Mouse (Mus musculus) heart, postnatal 0 days (tissue): ENCODE measurements around the gene Zfand5. TPM values are rescaled to one million over a fixed set of nuclear protein-coding genes. Genes with fewer than 3 reads are reported as not detected.
"Not testable (repeated sequence)": the region's sequence is repeated elsewhere in the genome, so short reads cannot be mapped to it uniquely, and the experiment has no call there.

Source experiments
- ATAC-seq: fragments of 200-750 bp; cut with Nextera tagmentation; 2 replicates; pipeline ENCODE4 v1.8.0; 2017; ENCODE audit warnings: low read depth, moderate number of reproducible peaks, moderate library complexity; ENCODE audit not compliant: insufficient read depth
- DNase-seq: peaks from one replicate; pipeline ENCODE4 v3.0.0-alpha.2; 2016; ENCODE audit warnings: low spot score
- H3K27ac ChIP-seq: fragments of 300-500 bp; sonication (generic); 2 replicates; pipeline ENCODE4 v1.5.1; 2014; ENCODE audit warnings: low read depth, mild to moderate bottlenecking
- H3K27me3 ChIP-seq: fragments of 300-500 bp; sonication (generic); 2 replicates; pipeline ENCODE4 v1.6.1; 2014; ENCODE audit warnings: low read length, mixed read lengths; ENCODE audit not compliant: control insufficient read depth, insufficient read depth
- H3K36me3 ChIP-seq: fragments of 300-500 bp; sonication (generic); replicated peaks from 2 replicates; pipeline ENCODE4 v1.6.1; 2014; ENCODE audit warnings: low read length, mixed read lengths; ENCODE audit not compliant: control insufficient read depth, insufficient read depth
- H3K4me1 ChIP-seq: fragments of 300-500 bp; sonication (generic); 2 replicates; pipeline ENCODE4 v1.6.1; 2014; ENCODE audit warnings: antibody characterized with exemption; ENCODE audit not compliant: control insufficient read depth, insufficient read depth
- H3K4me2 ChIP-seq: fragments of 300-500 bp; sonication (generic); 2 replicates; pipeline ENCODE4 v1.6.1; 2014; ENCODE audit warnings: low read depth, mild to moderate bottlenecking, low read length, moderate library complexity
- H3K4me3 ChIP-seq: fragments of 300-500 bp; sonication (generic); 2 replicates; pipeline ENCODE4 v1.5.1; 2014; ENCODE audit warnings: low read depth, low read length
- H3K9ac ChIP-seq: fragments of 300-500 bp; sonication (generic); replicated peaks from 2 replicates; pipeline ENCODE4 v1.6.1; 2014; ENCODE audit warnings: low read depth, low read length, mixed read lengths
- H3K9me3 ChIP-seq: fragments of 300-500 bp; sonication (generic); replicated peaks from 2 replicates; pipeline ENCODE4 v1.6.1; 2016; ENCODE audit warnings: low read length; ENCODE audit not compliant: control insufficient read depth
- CTCF ChIP-seq: IDR thresholded peaks from 2 replicates; pipeline ENCODE4 v1.5.1; 2016; ENCODE audit warnings: antibody characterized with exemption, control low read depth, low read depth
- EP300 ChIP-seq: IDR thresholded peaks from 2 replicates; pipeline ENCODE4 v1.6.1; 2016; ENCODE audit warnings: antibody characterized with exemption, low read depth
- WGBS: fragments of 180-500 bp; shearing (Covaris S2); extraction: QIAGEN DNeasy Blood & Tissue Kit; methylation state at CpG from one replicate; pipeline ENCODE4 v1.1.7; 2014; 5-methylcytosine and 5-hydroxymethylcytosine counted together
- polyA plus RNA-seq: library from polyadenylated mRNA; unstranded; fragments of >200 nt; fragmentation: Nextera tagmentation; extraction: Ambion mirVana; gene quantifications from 2 replicates; pipeline ENCODE4 v1.2.1, GENCODE M21; 2015
- total RNA-seq: library from RNA; depleted of rRNA; stranded (reverse); fragments of >200 nt; gene quantifications from 2 replicates; pipeline ENCODE4 v1.2.3, GENCODE M21; 2014; ENCODE audit warnings: low replicate concordance; rRNA removed

Gene Zfand5
- 49.8 and 65.5 TPM in 2 replicates for total RNA-seq
- polyA plus RNA-seq: 113 and 117 TPM in 2 replicates

DNA sequence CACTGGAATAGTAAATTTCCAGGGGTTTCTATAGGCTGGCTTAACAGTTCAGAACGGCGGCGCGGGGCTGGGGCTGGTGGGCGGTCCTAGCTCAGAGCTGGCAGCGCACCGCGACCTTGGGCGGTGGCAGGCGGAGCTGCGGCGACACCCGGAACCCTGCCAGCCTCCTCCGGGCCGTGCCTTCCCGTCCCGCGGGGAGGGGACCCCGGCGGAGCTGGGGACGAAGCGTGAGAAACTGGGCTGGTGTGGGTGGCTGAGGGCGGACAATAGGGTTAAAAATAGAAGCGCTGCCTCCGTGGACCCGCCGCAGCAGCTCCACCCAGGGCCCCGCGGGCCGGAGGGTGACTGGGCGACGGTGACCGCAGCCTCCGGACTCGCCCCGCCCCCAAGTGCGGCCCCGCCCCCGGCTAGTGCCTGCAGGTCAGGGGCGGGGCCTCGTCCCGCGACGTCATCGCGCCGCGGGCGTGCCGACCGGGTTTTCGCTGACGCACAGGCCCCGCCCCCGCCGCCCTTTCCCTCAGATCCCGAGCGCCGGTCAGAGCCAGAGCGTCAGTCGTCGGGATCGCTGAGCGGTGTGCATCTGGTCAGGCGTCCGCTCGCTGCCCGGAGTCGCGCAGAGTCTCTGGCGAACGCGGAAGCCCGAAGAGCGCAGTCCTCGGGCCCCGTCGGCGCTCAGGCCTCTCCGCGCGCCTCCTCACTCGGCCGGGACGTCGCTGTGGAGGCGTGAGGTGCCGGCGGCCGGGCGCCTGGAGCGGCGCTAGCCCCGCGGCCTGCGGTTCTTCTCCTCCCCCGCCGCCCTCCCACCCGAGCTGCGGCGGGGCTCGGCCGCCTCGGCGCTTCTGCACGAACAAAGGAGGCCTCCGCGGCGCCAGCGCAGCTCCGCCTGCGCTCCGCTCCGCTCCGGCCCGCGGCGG is at the start of gene Zfand5:
TSS of gene Zfand5 (plus strand) at position 538 of the 914 bp plus-strand sequence.
- peak within 1 kb of the TSS; percentile 98 for H3K9ac ChIP-seq
- H3K4me1 ChIP-seq: peaks cover 7% of the 10 kb centered on the region; the same call in 1 of the 2 replicates
- no peaks in the 10 kb centered on the region for H3K27me3 ChIP-seq
- peaks cover 7% of the 10 kb centered on the region for H3K36me3 ChIP-seq
- 0% methylated on average over 102 of the region's 118 CpGs for WGBS
- TF ChIP-seq CTCF (no peak), EP300 (peak; percentile 81; the same call in 1 of the 2 replicates)
- H3K9me3 ChIP-seq: no peaks in the 10 kb centered on the region
- peak within 1 kb of the TSS; percentile 82 for H3K4me2 ChIP-seq
- peak within 1 kb of the TSS; percentile 100 for H3K27ac ChIP-seq
- peak; percentile 95 for DNase-seq
- peak within 1 kb of the TSS; percentile 94 for H3K4me3 ChIP-seq
- ATAC-seq: peak; percentile 90

DNA sequence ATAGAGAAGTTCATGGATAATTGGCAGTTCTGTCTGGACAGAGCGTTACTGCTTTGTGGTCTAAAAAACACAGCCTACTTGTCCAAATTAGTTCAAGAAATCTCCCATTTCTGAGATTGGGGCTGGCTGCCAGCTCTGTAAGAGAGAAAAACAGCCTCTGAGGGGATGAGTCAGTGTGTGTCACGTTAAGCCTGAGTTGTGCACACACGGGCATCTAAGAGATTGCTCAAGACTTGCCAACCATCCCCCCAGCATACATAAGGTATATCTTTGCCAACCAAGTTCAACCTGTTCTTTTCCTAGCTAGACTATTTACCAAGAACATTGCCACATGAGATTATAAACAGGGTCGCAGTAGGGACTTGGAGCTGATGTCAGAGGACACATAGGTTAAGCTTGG is 44.9 kb upstream of the Zfand5 start:
- TF ChIP-seq CTCF (no peak), EP300 (no peak)
- Histone ChIP-seq H3K9ac (no peak overlapping the region), H3K9me3 (no peaks in the 10 kb centered on the region), H3K4me3 (no peak overlapping the region), H3K36me3 (no peaks in the 10 kb centered on the region), H3K27me3 (no peaks in the 10 kb centered on the region), H3K4me1 (no peaks in the 10 kb centered on the region), H3K4me2 (no peak overlapping the region), H3K27ac (no peak overlapping the region)
- 59% methylated on average over 4 of the region's 4 CpGs for WGBS
- DNase-seq (no peak), ATAC-seq (no peak)

DNA sequence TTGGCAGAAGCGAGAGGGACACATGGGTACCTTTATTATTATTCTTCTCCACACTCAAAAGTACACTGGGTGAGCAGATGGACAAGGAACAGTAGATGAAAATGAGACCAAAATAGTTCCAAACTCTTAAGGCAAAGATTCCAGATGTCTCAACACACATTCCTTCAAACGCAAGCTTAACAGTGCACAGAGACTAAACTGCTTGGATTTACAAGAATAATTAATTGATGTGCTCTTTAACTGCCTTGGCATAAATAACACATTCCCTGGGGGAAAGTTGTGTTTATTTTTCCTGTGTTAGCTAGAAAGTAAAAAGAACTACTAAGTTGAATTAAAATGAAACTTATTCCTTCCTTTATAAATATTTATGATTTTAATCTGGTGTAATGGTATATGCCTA is 44.3 kb upstream of the Zfand5 start:
- ATAC-seq: no peak
- no peak overlapping the region for H3K27ac ChIP-seq
- DNase-seq: no peak
- H3K27me3 ChIP-seq: no peaks in the 10 kb centered on the region
- H3K9ac ChIP-seq: no peak overlapping the region
- 63% methylated on average over 2 of the region's 2 CpGs for WGBS
- no peak overlapping the region for H3K4me2 ChIP-seq
- no peaks in the 10 kb centered on the region for H3K4me1 ChIP-seq
- H3K4me3 ChIP-seq: no peak overlapping the region
- TF ChIP-seq CTCF (no peak), EP300 (no peak)
- no peaks in the 10 kb centered on the region for H3K9me3 ChIP-seq
- no peaks in the 10 kb centered on the region for H3K36me3 ChIP-seq

DNA sequence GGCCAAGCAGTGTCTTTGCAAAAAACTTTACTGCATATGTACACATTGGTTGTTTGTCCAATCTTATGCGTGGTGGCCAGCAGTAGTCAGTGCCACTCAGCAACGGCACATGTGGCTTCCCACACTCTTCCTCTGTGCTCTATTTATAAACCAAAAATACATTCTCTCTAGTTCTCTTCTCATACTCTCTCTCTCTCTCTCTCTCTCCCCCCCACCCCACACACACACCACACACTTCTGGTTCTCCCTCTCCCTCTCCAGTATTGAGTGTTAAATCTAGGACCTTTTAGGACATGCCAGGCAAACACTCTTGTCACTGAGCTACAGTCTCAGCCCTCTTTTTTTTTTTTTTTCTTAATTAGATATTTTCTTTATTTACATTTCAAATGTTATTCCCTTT is 23.3 kb upstream of the Zfand5 start:
- H3K4me2 ChIP-seq, H3K4me3 ChIP-seq, H3K27me3 ChIP-seq, H3K27ac ChIP-seq, H3K4me1 ChIP-seq, DNase-seq, H3K9ac ChIP-seq, ATAC-seq, H3K36me3 ChIP-seq, H3K9me3 ChIP-seq: not testable (repeated sequence)
- WGBS: 65% methylated on average over 2 of the region's 2 CpGs

DNA sequence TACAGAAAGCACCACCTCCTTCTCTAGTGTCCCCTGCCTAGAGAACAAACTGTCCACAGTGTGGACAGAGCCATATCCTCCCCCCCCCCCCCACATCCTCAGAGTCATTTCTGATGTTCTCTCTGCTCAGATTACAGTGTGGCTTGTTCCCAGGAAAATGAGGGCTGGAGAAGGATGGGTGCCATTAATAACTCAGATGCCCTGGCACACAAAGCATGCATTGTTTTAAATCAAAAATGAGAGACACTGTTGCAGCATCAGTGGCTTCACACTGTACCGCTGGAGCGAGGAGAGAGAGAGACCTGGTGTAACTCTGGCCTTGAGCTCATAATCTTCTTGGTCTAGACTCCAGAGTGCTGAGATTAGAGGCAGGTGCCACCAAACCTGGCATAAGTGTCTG is 18.2 kb upstream of the Zfand5 start:
- DNase-seq: no peak
- H3K9ac ChIP-seq: no peak overlapping the region
- no peak for TF ChIP-seq EP300
- TF ChIP-seq CTCF: no peak
- H3K4me1 ChIP-seq: no peaks in the 10 kb centered on the region
- no peaks in the 10 kb centered on the region for H3K27me3 ChIP-seq
- ATAC-seq: no peak
- WGBS: 81% methylated on average over 2 of the region's 2 CpGs
- H3K4me2 ChIP-seq: no peak overlapping the region
- H3K36me3 ChIP-seq: no peaks in the 10 kb centered on the region
- no peaks in the 10 kb centered on the region for H3K9me3 ChIP-seq
- no peak overlapping the region for H3K4me3 ChIP-seq
- H3K27ac ChIP-seq: no peak overlapping the region
